Mouse (Mus musculus) T-helper 1 cell (primary cell): ENCODE measurements around the gene Fkbp2.
"Not testable (repeated sequence)": the region's sequence is repeated elsewhere in the genome, so short reads cannot be mapped to it uniquely, and the experiment has no call there.

Experiments used
- in situ Hi-C: fragments of 300-600 bp; cut with MboI, MseI; formaldehyde crosslinking; loops from one replicate; pipeline ENCODE4 v1.15.1; 2025; ENCODE audit warnings: high pct_unique_total_duplicates

The Fkbp2 gene

DNA sequence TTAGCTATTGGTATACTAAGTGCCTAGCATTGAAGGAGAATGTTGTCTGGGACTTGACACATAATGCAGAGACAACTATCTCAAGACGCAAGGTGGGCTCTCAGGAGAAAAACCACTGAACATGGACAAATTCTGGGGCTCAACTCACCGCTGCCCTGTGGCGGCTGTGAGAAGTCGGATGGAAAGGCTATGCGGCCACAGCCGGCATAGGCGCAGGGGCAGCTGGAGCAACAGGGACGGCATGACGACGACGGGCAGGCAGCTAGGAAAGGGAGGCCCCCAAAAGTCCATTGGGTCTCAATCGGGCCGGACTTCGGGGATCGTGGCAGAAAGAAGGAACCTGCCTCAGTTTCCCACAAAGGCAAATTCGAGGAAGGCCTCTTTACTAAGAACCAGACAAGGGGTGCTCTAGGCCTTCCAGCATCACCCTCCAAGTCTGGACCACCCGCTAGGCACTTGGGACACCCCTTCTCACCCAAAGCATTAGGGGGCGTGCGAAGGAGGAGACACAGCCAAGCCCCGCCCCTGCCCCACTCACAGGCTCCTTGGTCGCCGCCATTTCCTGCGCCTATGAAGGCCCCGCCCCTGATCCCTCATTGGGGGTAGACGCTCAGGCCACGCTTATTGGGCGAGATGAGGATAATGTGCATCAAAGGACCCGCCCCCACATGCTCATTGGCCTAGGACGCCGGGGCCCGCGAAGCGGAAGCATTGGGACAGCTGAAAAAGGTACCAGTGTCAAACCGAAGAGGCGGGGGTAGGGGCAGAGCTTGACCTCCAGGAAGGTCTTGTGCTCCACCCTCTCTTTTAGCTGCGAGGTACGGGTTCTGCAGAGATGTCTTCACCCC, 11.9 kb upstream of the Fkbp2 start, which contains the start of gene Dnajc4:
Gene Dnajc4, minus strand, starts transcription at position 562 of the 848 bp plus-strand sequence.
- in situ Hi-C loops = no loop called here

DNA sequence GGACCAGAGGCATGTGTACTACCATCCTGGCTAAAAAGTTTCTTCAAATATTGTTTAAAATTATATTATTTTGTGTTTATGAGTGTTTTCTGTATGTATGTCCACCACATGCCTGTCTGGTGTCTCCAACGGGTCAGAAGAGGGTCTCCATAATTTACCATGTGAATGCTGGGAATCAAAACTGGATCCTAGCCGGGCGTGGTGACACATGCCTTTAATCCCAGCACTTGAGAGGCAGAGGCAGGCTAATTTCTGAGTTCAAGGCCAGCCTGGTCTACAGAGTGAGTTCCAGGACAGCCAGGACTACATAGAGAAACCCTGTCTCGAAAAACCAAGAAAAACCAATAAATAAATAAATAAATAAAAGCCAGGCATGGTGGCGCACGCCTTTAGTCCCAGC, 10.9 kb upstream of the Fkbp2 start:
- in situ Hi-C loops = not testable (repeated sequence)

DNA sequence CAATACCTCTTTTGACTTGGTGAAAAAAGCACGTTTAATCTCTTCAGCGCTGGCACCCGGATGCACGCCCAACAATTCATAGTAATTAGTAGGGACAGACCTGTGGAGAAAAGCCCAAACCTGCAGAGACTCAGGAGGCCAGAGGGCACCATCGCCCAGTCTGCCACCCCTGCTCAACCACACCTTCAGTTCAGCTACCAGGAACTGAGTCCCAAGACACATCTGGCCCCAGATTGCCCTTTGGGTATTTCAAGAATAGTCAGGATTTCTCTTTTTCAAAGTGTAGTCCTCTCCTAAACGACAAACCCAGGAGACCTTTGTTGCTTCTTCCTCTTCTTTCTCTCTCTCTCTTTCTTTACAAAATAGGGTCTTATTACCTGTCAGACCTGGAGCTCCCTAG, 10.4 kb upstream of the Fkbp2 start:
- in situ Hi-C loops = no loop called here

DNA sequence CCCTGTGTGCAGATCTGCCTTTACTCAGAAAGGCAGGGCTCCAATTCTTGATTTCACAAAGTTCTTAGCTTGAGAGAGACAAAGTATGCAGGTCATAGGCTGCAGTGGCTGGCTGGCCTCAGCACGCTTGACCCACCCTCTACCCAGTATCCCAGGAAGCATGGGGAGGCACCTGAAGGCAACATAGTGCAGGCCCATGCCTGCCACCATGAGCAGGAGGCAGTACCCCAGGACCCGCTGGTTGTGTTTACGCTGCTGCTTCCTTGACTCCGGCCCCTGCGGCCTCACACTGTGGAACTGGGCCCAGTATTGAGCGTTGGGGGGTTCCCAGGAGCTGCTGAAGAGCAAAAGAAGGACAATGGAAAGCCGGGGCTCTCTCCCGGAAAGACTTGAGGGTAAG, 8.9 kb upstream of the Fkbp2 start:
- in situ Hi-C loops = no loop called here

DNA sequence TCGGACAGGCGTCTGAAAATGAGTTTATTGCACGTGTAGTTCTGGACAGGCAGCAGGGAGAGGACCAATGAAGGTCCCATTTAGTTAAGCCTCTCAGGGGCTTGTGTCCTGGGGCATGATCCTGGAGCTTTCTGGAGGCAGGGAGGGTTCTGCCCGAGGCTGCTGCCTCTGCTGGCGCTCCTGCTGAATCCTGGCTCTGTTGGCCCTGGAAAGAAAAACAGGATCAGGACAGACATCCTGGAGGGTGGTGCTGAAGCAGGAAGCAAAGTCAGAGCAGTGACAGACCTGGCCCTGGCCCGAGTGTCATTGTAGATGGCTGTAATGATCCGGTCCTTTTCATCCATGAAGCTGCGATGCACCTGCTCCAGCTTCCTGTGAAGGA, 7.6 kb upstream of the Fkbp2 start:
- in situ Hi-C loops = no loop called here

DNA sequence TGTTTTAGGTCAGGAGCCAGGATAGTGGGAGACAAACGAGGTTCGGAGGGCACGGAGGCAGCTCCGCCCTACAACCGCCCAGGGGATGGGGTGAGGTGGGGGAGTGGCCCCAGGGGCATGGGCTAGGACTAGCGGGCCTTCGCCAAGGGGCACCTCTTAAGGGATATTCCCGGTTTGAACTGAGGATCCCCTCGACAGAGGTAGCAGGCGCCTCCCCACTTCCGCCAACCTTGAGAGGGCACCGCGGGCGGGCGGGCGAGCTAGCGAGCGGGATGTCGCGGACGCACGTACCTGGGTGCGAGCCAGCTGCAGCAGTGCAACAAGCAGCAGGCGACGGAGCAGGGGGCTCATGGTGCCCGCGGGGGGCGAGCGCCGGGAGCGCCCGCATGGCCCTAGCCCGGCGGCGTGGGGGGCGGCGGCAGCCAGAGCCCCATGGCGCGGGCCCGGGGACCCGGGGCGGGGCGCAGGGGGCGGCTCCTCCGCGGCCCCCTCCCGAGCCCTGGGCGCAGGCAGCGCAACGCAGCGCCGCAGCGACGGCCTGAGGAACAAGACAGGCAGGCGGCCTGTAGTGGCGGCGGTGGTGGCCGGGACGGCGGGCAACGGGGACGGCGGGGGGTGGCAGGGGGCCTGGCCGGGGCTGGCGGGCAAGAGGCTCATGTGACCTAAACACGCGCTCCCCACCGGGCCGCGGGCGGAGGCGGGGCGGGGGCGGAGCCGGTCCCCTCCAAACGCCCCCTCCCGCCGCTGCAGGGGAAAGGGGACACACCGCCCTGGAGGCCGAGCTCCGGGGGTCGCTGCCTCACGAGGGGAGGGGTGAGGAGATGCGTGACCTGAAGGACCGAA, 7.0 kb upstream of the Fkbp2 start, which contains the start of gene Vegfb:
Gene Vegfb, minus strand, starts transcription at position 591 of the 843 bp plus-strand sequence.
- in situ Hi-C loops = no loop called here

DNA sequence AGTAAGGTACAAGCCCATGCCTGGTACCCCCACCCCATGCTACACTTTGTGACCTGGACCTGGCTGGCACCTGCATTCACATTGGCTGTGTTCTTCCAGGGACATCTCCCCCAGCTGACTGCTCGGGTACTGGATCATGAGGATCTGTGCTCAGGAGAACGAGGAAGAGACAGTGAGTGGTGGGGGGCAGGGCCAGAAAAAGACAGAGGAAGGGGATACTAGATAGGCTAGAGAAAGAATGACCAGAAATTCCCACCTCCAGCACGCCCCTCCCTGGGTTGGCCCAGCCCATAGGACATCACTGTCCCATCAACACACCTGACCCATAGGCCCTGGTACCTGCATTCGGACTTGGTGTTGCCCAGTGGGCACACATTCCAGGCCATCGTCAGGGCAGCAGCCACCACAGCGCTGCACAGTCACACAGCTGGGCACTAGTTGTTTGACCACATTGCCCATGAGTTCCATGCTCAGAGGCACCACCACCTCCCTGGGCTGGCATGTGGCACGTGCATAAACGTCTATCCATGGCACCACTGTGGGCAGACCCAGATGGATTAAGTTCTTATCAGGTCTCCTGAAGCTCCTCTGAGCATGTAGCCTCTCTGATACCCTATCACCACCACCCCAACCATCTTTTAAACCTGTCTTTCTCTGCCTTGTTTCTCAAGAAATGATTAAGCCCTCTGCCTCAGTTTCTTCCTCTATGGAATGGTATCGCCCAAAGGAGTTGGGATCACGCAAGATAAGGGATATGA, 5.8 kb upstream of the Fkbp2 start:
- in situ Hi-C loops = no loop called here

DNA sequence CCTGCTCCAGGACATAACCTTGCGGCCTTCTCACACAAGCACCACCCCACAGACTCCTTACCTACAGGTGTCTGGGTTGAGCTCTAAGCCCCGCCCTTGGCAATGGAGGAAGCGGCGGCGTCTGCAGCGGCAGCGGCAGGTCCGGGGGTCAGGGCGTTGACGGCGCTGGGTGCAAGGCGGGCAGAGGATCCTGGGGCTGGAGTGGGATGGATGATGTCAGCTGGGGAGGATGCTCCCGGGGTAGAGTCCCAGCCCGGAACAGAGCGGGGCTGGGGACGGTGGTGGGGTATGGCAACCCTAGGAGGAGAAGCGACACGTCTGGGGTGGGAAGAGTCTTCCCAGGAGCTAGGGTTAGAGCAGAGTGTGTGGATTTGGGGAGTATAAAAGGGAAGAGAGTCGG, 5.0 kb upstream of the Fkbp2 start:
- in situ Hi-C loops = no loop called here

DNA sequence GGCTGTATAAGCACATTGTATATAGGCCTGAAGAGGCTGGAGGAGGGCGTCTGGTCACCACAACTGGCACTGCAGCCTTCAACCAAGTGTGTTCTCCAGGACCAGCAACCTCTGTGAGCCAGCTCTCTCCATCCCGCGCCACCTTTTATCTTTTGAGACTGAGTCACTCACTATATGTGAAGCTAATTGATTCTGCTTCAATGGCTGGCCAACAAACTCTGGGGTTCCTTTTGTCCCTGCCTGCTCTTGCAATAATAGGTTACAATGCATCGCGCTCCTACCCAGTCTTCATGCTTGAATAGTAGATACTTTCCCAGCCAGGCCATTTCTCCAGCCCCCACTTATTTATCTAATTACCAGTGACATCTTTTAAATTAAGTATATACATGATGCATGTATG, 3.3 kb upstream of the Fkbp2 start:
- in situ Hi-C loops = no loop called here

DNA sequence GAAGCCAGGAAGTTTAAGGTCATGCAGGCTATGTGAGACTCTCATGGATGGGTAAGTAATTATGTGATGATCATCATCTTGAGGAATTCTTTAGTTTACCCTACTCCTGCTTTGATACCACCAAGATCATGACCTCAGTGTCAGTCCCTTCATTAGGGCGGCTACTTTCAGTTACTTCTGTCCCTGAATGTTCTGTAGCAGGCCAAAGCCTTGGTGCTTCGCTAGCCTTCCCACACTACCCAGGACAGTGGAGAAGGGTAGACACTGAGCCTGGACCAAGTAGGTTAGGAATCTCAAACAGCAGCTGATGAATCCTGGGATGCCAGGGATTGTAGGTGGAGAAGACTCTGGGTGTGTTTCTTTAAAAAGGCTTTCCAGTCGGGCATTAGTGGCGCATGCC, 1.2 kb upstream of the Fkbp2 start:
- in situ Hi-C loops = no loop called here

DNA sequence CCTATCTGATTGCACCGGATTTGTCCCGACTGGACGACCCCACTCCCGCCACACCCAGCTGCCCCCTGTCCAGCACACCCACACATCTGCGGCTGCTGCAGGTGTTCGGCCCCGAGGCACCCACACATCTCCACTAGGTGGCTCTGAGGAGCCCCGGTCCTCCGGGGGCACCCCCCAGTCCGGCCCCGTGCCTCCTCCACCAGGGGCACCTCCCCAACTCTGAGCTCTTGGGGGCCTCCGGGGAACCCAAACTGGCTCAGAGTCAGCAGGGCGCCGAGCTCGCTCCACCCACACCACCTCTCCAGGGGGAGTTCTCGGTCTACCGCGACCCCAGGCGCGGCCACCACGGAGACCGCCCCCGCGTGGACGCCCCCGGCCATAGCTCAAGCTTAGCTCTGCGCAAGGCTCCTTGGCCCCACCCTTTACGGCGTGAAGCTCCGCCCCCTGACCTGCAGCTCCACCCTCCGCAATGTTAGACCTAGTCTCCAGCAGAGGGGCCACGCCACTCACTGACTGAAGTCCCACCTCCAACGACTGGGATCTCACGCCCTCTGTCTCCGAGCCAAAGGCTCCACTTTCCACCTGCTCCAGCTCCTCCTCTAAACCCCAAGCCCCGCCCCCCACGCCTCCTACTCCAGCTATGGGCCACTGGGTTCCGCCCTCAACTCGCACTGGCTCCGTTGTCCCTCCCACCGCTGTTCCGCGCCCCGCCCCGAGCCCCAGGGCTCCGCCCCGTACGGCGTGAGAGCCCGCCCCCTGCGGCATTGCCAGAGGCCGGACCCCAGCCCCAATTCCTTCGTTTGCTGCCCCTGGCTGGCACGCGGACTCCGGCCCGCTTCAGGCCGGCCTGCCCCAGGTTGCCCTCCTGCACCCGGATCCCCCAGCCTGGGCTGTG, 568 bp downstream of the Fkbp2 start:
- in situ Hi-C loops = loop anchor here (5.0 kb wide), 1 partner anchor 38 kb away; the partner anchor contains the start of gene Fermt3

DNA sequence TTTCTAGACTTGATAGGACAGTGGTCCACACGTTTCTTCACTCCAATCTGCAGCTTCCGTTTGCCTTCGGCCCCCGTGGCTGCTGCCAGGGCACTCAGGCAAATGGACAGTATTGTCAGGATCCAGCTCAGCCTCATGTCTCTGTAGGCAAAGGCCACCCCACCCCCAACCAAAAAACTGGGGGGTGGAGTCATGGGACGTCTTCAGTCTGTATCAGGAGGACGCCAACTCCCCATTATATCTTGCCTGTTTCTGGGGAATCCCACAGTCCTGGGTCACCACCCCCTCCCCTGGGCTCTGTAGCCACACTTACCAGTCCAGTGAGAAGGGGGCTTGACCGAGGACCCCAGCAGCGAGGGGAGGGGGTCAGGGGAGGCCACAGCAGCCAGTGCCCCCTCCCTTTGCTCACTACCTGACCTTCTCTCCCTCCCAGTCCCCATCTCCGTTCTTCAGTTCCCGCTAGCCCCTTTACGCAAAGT, 1.3 kb downstream of the Fkbp2 start:
- in situ Hi-C loops = loop anchor here (5.0 kb wide), 1 partner anchor 38 kb away; the partner anchor contains the start of gene Fermt3

DNA sequence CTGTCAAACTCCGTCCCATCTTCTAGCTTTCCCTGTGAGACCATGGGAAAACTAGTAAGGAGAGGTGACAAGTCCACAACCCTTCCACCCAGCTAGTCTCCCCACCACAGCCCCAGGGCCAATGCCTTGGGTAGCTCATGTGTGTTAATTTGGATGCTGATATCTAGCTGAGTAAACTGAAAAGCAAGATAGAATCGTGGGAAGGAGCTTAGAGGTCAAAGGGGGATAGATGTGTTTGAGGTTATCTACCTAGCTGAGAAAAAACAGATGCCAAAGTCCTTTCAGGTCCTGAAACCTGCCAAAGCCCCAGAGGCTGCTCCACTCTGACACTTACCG, 1.7 kb downstream of the Fkbp2 start:
- in situ Hi-C loops = loop anchor here (5.0 kb wide), 1 partner anchor 39 kb away; the partner anchor contains the start of gene Fermt3

DNA sequence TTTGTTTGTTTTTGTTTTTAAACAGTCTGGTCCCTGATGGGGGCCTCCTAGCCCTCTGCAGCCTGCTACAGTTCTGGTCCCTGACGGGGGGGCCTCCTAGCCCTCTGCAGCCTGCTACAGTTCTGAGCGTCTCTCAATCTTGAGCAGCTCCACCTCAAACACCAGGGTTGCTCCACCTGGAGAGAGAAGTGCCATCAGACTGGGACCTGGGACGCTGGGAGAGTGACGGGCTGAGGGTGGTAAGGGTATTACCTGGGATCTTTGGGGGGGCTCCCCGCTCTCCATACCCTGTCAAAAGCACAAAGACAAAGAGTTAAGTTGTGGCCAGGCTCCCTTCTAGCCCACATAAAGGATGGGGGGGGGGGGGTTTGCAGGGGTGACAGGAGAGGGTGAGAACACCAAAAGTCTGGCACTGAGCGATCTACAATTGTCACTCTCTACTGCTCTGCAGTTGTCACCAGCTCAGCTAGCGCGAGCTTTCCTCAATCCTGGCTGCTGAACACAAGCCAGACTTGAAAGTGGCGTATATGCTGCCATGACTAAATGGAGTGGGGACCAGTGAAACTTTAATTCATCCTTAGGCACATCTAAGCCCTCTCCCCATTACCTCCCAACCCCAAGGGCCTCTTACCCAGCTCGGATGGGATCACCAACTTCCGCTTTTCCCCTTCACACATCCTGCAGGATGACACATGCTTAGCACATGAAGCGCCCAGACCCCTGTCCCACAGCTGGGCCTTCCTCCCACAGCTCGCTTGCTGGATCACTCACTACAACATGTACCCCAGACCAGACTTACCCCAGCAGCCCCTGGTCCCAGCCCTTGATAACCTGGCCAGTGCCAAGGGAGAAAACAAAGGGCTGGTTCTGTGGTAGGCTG, 2.3 kb downstream of the Fkbp2 start:
- in situ Hi-C loops = loop anchor here (5.0 kb wide), 1 partner anchor 39 kb away; the partner anchor contains the start of gene Fermt3

DNA sequence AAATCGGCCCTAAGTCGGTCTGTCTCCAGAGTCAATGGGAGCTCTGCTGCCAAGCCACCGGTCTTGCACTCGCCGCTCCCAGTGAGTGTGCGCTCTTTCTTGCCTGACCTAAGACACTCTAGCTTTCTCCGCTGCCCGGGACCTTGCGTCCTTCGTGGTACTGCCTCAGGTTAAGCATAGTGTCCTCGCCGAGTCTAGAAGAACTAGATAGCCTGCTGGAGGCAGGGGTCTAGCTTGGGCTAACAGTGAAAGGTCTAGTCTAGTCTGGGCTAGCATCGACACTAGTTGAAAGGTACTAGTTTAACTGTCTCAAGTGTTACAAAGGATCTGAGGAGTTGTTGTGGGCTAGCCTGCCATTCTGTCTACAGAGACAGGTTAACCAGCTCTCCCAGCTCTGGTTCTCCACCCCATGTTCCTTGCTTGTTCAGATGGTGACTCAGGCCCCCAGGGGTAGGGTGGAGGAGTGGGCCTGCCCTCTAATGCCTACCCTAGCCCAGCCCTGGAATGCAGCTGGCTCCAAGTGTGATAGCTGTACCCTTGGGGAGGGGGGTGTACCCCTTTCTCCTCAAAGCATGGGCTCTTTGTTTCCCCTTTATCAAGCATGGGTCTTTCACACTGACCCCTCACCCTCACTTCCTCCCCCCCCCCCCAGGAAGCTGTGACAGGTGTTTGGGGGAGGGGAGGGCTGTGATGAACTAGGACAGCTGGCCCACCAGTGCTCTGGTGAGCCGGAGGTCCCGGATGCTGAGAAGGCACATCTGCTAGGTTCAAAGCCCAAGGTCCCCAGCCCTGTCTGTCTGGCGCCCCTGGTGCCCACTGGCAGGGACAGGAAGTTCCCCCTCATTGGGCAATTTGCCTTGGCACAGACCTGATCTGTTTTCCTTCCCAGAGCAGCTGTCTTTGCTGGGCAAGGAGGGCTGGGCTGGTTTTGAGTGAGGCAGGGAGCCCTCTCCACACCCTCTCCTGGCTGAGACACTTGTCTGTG, 4.5 kb downstream of the Fkbp2 start, which contains the start of gene Plcb3:
Gene Plcb3, minus strand, starts transcription at position 934 of the 985 bp plus-strand sequence.
- in situ Hi-C loops = loop anchor here (5.0 kb wide), 1 partner anchor 41 kb away; the partner anchor contains the start of gene Fermt3

DNA sequence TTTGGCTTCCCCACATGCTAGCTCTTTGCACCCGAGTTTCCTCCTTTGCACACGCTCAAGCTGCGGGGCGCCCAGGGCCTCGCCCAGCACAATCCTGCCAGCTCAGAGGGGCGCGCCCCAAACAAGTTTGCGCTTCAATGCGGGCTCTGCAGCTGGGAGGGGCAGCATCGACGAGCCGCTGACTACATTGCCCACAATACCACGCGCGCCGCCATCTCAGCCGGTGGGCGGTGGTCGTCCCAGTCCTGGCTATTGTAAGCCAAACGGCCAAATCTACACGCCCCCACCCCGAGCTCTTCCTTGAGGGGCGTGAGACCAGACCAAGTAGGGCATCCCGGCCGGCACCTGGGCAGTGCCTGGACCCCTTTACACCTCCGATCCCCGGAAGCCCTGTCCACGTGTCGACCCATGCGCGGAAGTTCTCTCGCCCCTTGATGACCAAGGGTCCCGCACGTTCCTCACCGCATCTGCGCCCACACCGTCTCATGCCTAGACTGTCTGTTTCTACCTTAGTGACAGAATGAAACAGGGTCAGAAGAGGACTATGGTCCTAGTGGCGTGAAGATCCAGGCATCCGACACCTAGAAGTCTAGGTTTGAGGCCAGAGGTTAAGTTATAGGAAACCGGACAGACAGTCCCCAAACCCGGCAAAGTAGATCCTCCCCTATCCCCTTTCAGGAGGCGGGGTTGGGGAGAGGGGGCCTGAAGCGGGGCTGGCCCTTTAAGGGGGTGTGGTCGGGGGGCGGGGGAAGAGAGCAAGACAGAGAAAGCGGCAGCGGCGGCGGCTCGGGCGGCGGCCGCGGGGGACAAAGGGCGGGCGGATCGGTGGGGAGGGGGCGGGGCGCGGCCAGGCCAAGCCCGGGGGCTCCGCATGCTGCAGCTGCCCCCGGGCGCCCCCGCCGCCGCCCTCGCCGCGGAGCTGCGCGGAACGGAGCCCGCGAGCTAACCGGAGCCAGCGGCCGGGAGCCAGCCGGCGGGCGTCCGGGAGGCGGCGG, 5.8 kb downstream of the Fkbp2 start, which contains the start of gene Ppp1r14b:
Gene Ppp1r14b, plus strand, starts transcription at position 758 of the 995 bp plus-strand sequence.
- in situ Hi-C loops = loop anchor here (5.0 kb wide), 1 partner anchor 43 kb away; the partner anchor contains the start of gene Fermt3
